Mouse (Mus musculus) midbrain, embryonic 14.5 days (tissue): ENCODE results near the gene Fer. TPM values are rescaled to one million over a fixed set of nuclear protein-coding genes. Genes with fewer than 3 reads are reported as not detected.

Experiments
- ATAC-seq: fragments of 200-750 bp; cut with Nextera tagmentation; 2 replicates; pipeline ENCODE4 v1.8.0; 2017; ENCODE audit warnings: moderate number of reproducible peaks, moderate library complexity; ENCODE audit not compliant: low FRiP score, low TSS enrichment
- DNase-seq: peaks from one replicate; pipeline ENCODE4 v3.0.0-alpha.2; 2015
- H3K27ac ChIP-seq: fragments of 300-500 bp; sonication (generic); replicated peaks from 2 replicates; pipeline ENCODE4 v1.5.1; 2014; ENCODE audit warnings: mild to moderate bottlenecking, low read depth, low read length, moderate library complexity
- H3K27me3 ChIP-seq: fragments of 300-500 bp; sonication (generic); 2 replicates; pipeline ENCODE4 v1.6.1; 2014; ENCODE audit warnings: low read length, control low read depth, mixed read lengths; ENCODE audit not compliant: control insufficient read depth, insufficient read depth
- H3K36me3 ChIP-seq: fragments of 300-500 bp; sonication (generic); 2 replicates; pipeline ENCODE4 v1.6.1; 2014; ENCODE audit warnings: low read length, control low read depth; ENCODE audit not compliant: control insufficient read depth, insufficient read depth
- H3K4me1 ChIP-seq: fragments of 300-500 bp; sonication (generic); 2 replicates; pipeline ENCODE4 v1.6.1; 2014; ENCODE audit warnings: mild to moderate bottlenecking, antibody characterized with exemption, low read length, control low read depth; ENCODE audit not compliant: control insufficient read depth, insufficient read depth
- H3K4me2 ChIP-seq: fragments of 300-500 bp; sonication (generic); 2 replicates; pipeline ENCODE4 v1.6.1; 2014; ENCODE audit warnings: mild to moderate bottlenecking, low read length, moderate library complexity
- H3K4me3 ChIP-seq: fragments of 300-500 bp; sonication (generic); replicated peaks from 2 replicates; pipeline ENCODE4 v1.5.1; 2014; ENCODE audit warnings: low read depth, low read length
- H3K9ac ChIP-seq: fragments of 300-500 bp; sonication (generic); replicated peaks from 2 replicates; pipeline ENCODE4 v1.6.1; 2014; ENCODE audit warnings: mild to moderate bottlenecking, low read length, moderate library complexity
- H3K9me3 ChIP-seq: fragments of 300-500 bp; sonication (generic); 2 replicates; pipeline ENCODE4 v1.6.1; 2016; ENCODE audit warnings: low read length, control low read depth, mixed read lengths; ENCODE audit not compliant: control insufficient read depth
- WGBS: fragments of 180-500 bp; shearing (Covaris S2); extraction: QIAGEN DNeasy Blood & Tissue Kit; methylation state at CpG from one replicate; pipeline ENCODE4 v1.1.7; 2014; 5-methylcytosine and 5-hydroxymethylcytosine counted together
- polyA plus RNA-seq: library from polyadenylated mRNA; unstranded; fragments of >200 nt; fragmentation: Nextera tagmentation; extraction: Ambion mirVana; gene quantifications from 2 replicates; pipeline ENCODE4 v1.2.1, GENCODE M21; 2014

Fer gene
- polyA plus RNA-seq, 1 experiment from 2014 or later: 39.5 TPM

GRCm38 (mm10) chr17:64003444-64003843 lies 140.6 kb downstream of the Fer start:
- H3K27ac ChIP-seq: no peak overlapping the region
- H3K9me3 ChIP-seq: no peaks in the 10 kb centered on the region
- no peaks in the 10 kb centered on the region for H3K27me3 ChIP-seq
- no peaks in the 10 kb centered on the region for H3K36me3 ChIP-seq
- H3K4me2 ChIP-seq: no peak overlapping the region
- no peak overlapping the region for H3K9ac ChIP-seq
- ATAC-seq (no peak), DNase-seq (no peak)
- H3K4me1 ChIP-seq: no peaks in the 10 kb centered on the region
- H3K4me3 ChIP-seq: no peak overlapping the region
- 79% methylated on average over 13 of the region's 13 CpGs for WGBS

GRCm38 (mm10) chr17:64005575-64006249 lies 142.8 kb downstream of the Fer start:
- Histone ChIP-seq H3K4me2 (no peak overlapping the region), H3K4me1 (no peaks in the 10 kb centered on the region), H3K36me3 (no peaks in the 10 kb centered on the region), H3K27ac (no peak overlapping the region), H3K27me3 (no peaks in the 10 kb centered on the region), H3K4me3 (no peak overlapping the region), H3K9ac (no peak overlapping the region), H3K9me3 (no peaks in the 10 kb centered on the region)
- ATAC-seq (no peak), DNase-seq (no peak)
- 91% methylated on average over 4 of the region's 4 CpGs for WGBS

GRCm38 (mm10) chr17:64016606-64017005 lies 153.7 kb downstream of the Fer start:
- Histone ChIP-seq H3K4me1 (no peaks in the 10 kb centered on the region), H3K36me3 (no peaks in the 10 kb centered on the region), H3K9ac (no peak overlapping the region), H3K4me3 (no peak overlapping the region), H3K9me3 (no peaks in the 10 kb centered on the region), H3K27ac (no peak overlapping the region), H3K27me3 (no peaks in the 10 kb centered on the region), H3K4me2 (no peak overlapping the region)
- no peak for DNase-seq
- WGBS: 85% methylated on average over 4 of the region's 4 CpGs
- ATAC-seq: no peak

GRCm38 (mm10) chr17:64018240-64018639 lies 155.4 kb downstream of the Fer start:
- Histone ChIP-seq H3K4me2 (no peak overlapping the region), H3K36me3 (no peaks in the 10 kb centered on the region), H3K4me1 (no peaks in the 10 kb centered on the region), H3K27me3 (no peaks in the 10 kb centered on the region), H3K4me3 (no peak overlapping the region), H3K9me3 (no peaks in the 10 kb centered on the region), H3K9ac (no peak overlapping the region), H3K27ac (no peak overlapping the region)
- WGBS: 95% methylated on average over 6 of the region's 6 CpGs
- ATAC-seq: no peak
- no peak for DNase-seq

GRCm38 (mm10) chr17:64018870-64019269 lies 156.0 kb downstream of the Fer start:
- ATAC-seq (no peak), DNase-seq (no peak)
- Histone ChIP-seq H3K4me3 (no peak overlapping the region), H3K9ac (no peak overlapping the region), H3K36me3 (no peaks in the 10 kb centered on the region), H3K27me3 (no peaks in the 10 kb centered on the region), H3K27ac (no peak overlapping the region), H3K4me1 (no peaks in the 10 kb centered on the region), H3K9me3 (no peaks in the 10 kb centered on the region), H3K4me2 (no peak overlapping the region)
- 91% methylated on average over 3 of the region's 3 CpGs for whole genome bisulfite sequencing

- H3K27ac ChIP-seq: no peak overlapping the region
- H3K4me2 ChIP-seq: no peak overlapping the region
- no peaks in the 10 kb centered on the region for H3K27me3 ChIP-seq
- no peak overlapping the region for H3K9ac ChIP-seq
- no peaks in the 10 kb centered on the region for H3K36me3 ChIP-seq
- no peak overlapping the region for H3K4me3 ChIP-seq
- ATAC-seq (no peak), DNase-seq (peak; percentile 36)
- H3K9me3 ChIP-seq: no peaks in the 10 kb centered on the region
- H3K4me1 ChIP-seq: no peaks in the 10 kb centered on the region
- 37% methylated on average over 5 of the region's 5 CpGs for WGBS
Measured at GRCm38 (mm10) chr17:64019646-64020045, 156.8 kb downstream of the Fer start.

- DNase-seq (peak; percentile 18), ATAC-seq (no peak)
- 73% methylated on average over 2 of the region's 2 CpGs for WGBS
- Histone ChIP-seq H3K27me3 (no peaks in the 10 kb centered on the region), H3K4me1 (no peaks in the 10 kb centered on the region), H3K9ac (no peak overlapping the region), H3K4me3 (no peak overlapping the region), H3K4me2 (no peak overlapping the region), H3K27ac (no peak overlapping the region), H3K9me3 (no peaks in the 10 kb centered on the region), H3K36me3 (no peaks in the 10 kb centered on the region)
Measured at GRCm38 (mm10) chr17:64026485-64026884, 163.6 kb downstream of the Fer start.

- ATAC-seq: no peak
Measured at GRCm38 (mm10) chr17:64041771-64042170, 178.9 kb downstream of the Fer start.

GRCm38 (mm10) chr17:64045326-64045725 lies 182.5 kb downstream of the Fer start:
- H3K36me3 ChIP-seq: no peaks in the 10 kb centered on the region

More at GRCm38 (mm10) chr17:64041771-64042170, 178.9 kb downstream of the Fer start:
- H3K4me2 ChIP-seq: no peak overlapping the region
- no peaks in the 10 kb centered on the region for H3K4me1 ChIP-seq
- no peak for DNase-seq
- no peak overlapping the region for H3K27ac ChIP-seq
- H3K9ac ChIP-seq: no peak overlapping the region
- H3K36me3 ChIP-seq: 0 out of 2 replicates have a peak, but pooled peaks cover 3% of the 10 kb centered on the region
- H3K4me3 ChIP-seq: no peak overlapping the region
- no peaks in the 10 kb centered on the region for H3K9me3 ChIP-seq
- H3K27me3 ChIP-seq: no peaks in the 10 kb centered on the region

More at GRCm38 (mm10) chr17:64045326-64045725, 182.5 kb downstream of the Fer start:
- WGBS: 48% methylated on average over 7 of the region's 7 CpGs
- Histone ChIP-seq H3K27ac (no peak overlapping the region), H3K4me1 (no peaks in the 10 kb centered on the region), H3K4me3 (no peak overlapping the region), H3K9ac (no peak overlapping the region), H3K4me2 (no peak overlapping the region), H3K9me3 (no peaks in the 10 kb centered on the region), H3K27me3 (no peaks in the 10 kb centered on the region)
- DNase-seq (no peak), ATAC-seq (no peak)
